Mouse (Mus musculus) liver, postnatal 0 days (tissue): Measurements from ENCODE around the gene Snta1. TPM values are rescaled to one million over a fixed set of nuclear protein-coding genes. Genes with fewer than 3 reads are reported as not detected.
A peak's percentile ranks its signal among the peaks of the same experiment; 100 is the strongest.

ENCODE experiments used
- ATAC-seq: fragments of 200-750 bp; cut with Nextera tagmentation; 2 replicates; pipeline ENCODE4 v1.8.0; 2017; ENCODE audit warnings: mild to moderate bottlenecking, moderate library complexity
- DNase-seq: peaks from one replicate; pipeline ENCODE4 v3.0.0-alpha.2; 2016
- H3K27ac ChIP-seq: fragments of 300-500 bp; sonication (generic); 2 replicates; pipeline ENCODE4 v1.5.1; 2014; ENCODE audit warnings: antibody characterized with exemption, moderate library complexity, mild to moderate bottlenecking, low read depth
- H3K27me3 ChIP-seq: fragments of 300-500 bp; sonication (generic); 2 replicates; pipeline ENCODE4 v1.6.1; 2014; ENCODE audit warnings: low read length, control low read depth, mixed read lengths; ENCODE audit not compliant: insufficient read depth
- H3K36me3 ChIP-seq: fragments of 300-500 bp; sonication (generic); replicated peaks from 2 replicates; pipeline ENCODE4 v1.6.1; 2014; ENCODE audit warnings: mild to moderate bottlenecking, control low read depth, low read length, moderate library complexity, mixed read lengths; ENCODE audit not compliant: insufficient read depth
- H3K4me1 ChIP-seq: fragments of 300-500 bp; sonication (generic); 2 replicates; pipeline ENCODE4 v1.6.1; 2014; ENCODE audit warnings: antibody characterized with exemption, mild to moderate bottlenecking, control low read depth; ENCODE audit not compliant: insufficient read depth
- H3K4me2 ChIP-seq: fragments of 300-500 bp; sonication (generic); 2 replicates; pipeline ENCODE4 v1.6.1; 2014; ENCODE audit warnings: low read depth, mild to moderate bottlenecking, low read length, moderate library complexity, mixed read lengths
- H3K4me3 ChIP-seq: fragments of 300-500 bp; sonication (generic); 2 replicates; pipeline ENCODE4 v1.5.1; 2014; ENCODE audit warnings: low read depth, low read length
- H3K9ac ChIP-seq: fragments of 300-500 bp; sonication (generic); replicated peaks from 2 replicates; pipeline ENCODE4 v1.6.1; 2014; ENCODE audit warnings: mild to moderate bottlenecking, moderate library complexity
- H3K9me3 ChIP-seq: fragments of 300-500 bp; sonication (generic); 2 replicates; pipeline ENCODE4 v1.6.1; 2016; ENCODE audit warnings: mild to moderate bottlenecking, control low read depth, low read length, mixed read lengths
- CTCF ChIP-seq: sonication (generic); IDR thresholded peaks from 2 replicates; pipeline ENCODE4 v1.5.1; 2016; ENCODE audit warnings: antibody characterized with exemption, low read depth
- EP300 ChIP-seq: IDR thresholded peaks from 2 replicates; pipeline ENCODE4 v1.6.1; 2016; ENCODE audit warnings: antibody characterized with exemption, low read depth, mild to moderate bottlenecking
- WGBS: fragments of 180-500 bp; shearing (Covaris S2); extraction: QIAGEN DNeasy Blood & Tissue Kit; methylation state at CpG from one replicate; pipeline ENCODE4 v1.1.7; 2014; ENCODE audit not compliant: insufficient replicate concordance; 5-methylcytosine and 5-hydroxymethylcytosine counted together
- polyA plus RNA-seq: library from polyadenylated mRNA; unstranded; fragments of >200 nt; fragmentation: Nextera tagmentation; extraction: Ambion mirVana; gene quantifications from 2 replicates; pipeline ENCODE4 v1.2.1, GENCODE M21; 2015

The Snta1 gene
- polyA plus RNA-seq, 1 experiment from 2014 or later, result 4.7 TPM

DNA sequence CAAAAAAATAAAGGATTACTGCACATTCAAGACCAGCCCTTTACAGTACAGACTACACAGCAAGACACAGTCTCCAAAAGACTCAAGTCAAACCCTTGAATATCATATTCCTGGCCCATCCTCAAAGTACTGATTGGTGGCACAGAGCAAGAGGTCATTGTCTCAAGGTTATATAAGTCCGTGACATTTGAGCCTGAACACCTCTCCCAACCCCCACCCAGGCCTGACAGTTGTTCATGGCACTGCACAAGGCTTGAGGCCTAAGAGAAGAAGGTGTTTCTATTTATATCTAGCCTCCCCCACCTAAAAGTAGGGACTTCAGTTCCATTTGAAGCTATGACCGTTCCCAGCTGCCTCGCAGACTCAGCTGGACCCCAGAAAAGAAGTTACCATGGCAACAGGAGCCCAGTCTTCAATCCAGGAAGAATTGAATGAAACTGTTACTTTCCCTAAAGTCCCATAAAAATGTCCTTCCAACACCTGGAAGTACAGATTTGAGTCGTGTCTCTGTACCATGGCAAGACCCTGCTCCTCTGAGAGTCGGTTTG lies 2.4 kb downstream of the Snta1 start:
- no peak for DNase-seq
- 62% methylated on average over 5 of the region's 5 CpGs for WGBS
- H3K4me3 ChIP-seq, result no peak overlapping the region
- no peak for ATAC-seq
- no peaks in the 10 kb centered on the region for H3K36me3 ChIP-seq
- H3K9ac ChIP-seq, result no peak overlapping the region
- no peak overlapping the region for H3K27ac ChIP-seq
- H3K4me1 ChIP-seq, result peaks cover 18% of the 10 kb centered on the region
- no peaks in the 10 kb centered on the region for H3K9me3 ChIP-seq
- H3K4me2 ChIP-seq, result no peak overlapping the region
- TF ChIP-seq EP300, result no peak
- peaks cover 4% of the 10 kb centered on the region; the same call in 1 of the 2 replicates for H3K27me3 ChIP-seq

DNA sequence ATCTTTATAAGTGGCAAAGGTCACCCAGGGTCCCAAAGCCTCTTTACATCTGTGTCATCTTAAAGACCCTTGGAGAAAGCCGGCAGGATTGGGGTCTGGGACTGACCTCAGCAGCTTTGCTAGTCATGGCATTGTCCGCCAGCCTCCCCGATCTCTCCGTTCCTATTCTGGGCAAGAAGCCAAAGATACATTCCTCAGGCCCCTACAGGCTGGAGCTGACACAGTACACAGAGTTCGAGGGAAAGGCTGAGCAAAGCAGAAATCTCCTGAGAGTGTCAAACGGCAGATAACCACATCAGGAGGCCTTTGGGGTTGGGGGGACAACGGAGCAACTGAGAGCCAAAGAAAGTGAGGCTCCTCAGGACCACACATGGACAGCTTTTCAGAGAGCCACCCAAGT lies 5.1 kb downstream of the Snta1 start:
- Histone ChIP-seq H3K27ac (no peak overlapping the region), H3K4me3 (no peak overlapping the region), H3K36me3 (no peaks in the 10 kb centered on the region), H3K4me2 (no peak overlapping the region), H3K4me1 (peaks cover 13% of the 10 kb centered on the region; the same call in 1 of the 2 replicates), H3K9ac (0 out of 2 replicates have a peak overlapping the region, but pooled peaks have one; percentile 6), H3K9me3 (no peaks in the 10 kb centered on the region), H3K27me3 (peaks cover 4% of the 10 kb centered on the region; the same call in 1 of the 2 replicates)
- TF ChIP-seq EP300 (no peak), CTCF (peak; percentile 20)
- WGBS, result 33% methylated on average over 7 of the region's 7 CpGs
- peak; percentile 53 for ATAC-seq
- peak; percentile 33 for DNase-seq

DNA sequence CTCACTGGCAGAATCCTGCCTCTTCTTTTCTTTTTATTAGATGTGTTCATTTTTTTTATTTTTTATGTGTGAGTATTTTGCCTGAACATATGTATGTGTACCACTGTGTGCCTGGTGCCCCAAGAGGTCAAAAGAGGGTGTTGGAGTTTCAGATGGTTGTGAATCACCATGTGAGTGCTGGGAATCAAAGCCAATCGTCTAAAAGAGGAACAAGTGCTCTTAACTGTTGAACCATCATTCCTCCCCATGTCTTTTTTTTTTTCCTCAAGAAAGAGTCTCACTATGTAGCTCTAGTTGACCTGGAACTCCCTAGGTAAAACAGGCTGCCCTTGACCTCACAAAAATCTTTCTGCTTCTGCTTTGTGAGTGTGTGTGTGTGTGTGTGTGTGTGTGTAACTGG lies 5.9 kb downstream of the Snta1 start:
- WGBS, result 13% methylated on average over 1 of the region's 1 CpGs
- Histone ChIP-seq H3K36me3 (no peaks in the 10 kb centered on the region), H3K4me3 (no peak overlapping the region), H3K4me2 (no peak overlapping the region), H3K4me1 (peaks cover 8% of the 10 kb centered on the region; the same call in 1 of the 2 replicates), H3K27ac (no peak overlapping the region), H3K9me3 (no peaks in the 10 kb centered on the region), H3K27me3 (0 out of 2 replicates have a peak, but pooled peaks cover under 1% of the 10 kb centered on the region), H3K9ac (no peak overlapping the region)
- no peak for ATAC-seq
- TF ChIP-seq CTCF (no peak), EP300 (no peak)
- no peak for DNase-seq

DNA sequence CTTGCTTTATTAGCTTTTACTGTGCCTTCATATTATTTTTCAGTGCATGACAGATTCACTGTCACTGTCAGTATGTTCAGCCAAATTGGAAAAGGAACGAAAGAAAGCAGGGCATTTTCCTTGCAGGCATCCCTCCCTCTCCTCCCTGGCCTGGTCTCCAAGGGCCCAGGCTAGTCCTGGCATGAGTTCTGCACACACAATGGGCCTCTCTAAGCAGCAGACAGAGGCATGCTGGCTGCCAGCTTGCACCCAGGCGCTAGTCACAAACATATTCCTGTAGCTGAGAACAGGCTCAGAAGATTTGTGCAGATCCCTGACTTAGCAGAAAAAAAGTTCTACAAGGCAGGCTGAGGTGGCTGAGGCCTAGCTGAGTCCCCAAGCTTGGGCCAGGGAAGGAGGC lies 8.6 kb downstream of the Snta1 start:
- Histone ChIP-seq H3K9ac (no peak overlapping the region), H3K4me2 (no peak overlapping the region), H3K9me3 (no peaks in the 10 kb centered on the region), H3K27ac (no peak overlapping the region), H3K4me3 (no peak overlapping the region), H3K4me1 (peaks cover 8% of the 10 kb centered on the region; the same call in 1 of the 2 replicates), H3K27me3 (no peaks in the 10 kb centered on the region), H3K36me3 (no peaks in the 10 kb centered on the region)
- TF ChIP-seq CTCF, result no peak
- no peak for TF ChIP-seq EP300
- DNase-seq (no peak), ATAC-seq (no peak)
- WGBS, result 89% methylated on average over 2 of the region's 2 CpGs

DNA sequence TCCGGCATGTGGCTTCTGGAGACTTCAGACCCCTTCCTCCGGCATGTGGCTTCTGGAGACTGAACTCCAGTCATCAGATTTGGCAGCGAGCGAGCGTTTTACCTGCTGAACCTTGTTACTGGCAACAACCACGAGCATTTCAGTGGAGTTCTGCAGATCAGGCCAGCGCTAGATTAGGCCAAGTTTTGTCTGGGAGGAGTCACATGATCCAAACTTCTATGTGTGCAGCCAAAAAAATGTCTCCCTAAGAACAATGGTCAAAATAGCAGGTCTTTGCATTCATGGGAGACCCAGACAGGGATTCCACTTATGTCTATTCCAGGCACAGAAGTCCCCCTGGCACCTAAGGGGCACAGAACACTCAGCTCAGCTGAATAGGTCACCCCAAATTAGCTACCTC lies 9.6 kb downstream of the Snta1 start:
- Histone ChIP-seq H3K27ac (no peak overlapping the region), H3K4me2 (no peak overlapping the region), H3K27me3 (no peaks in the 10 kb centered on the region), H3K9ac (no peak overlapping the region), H3K4me3 (no peak overlapping the region), H3K9me3 (no peaks in the 10 kb centered on the region), H3K4me1 (peaks cover 8% of the 10 kb centered on the region; the same call in 1 of the 2 replicates), H3K36me3 (no peaks in the 10 kb centered on the region)
- no peak for TF ChIP-seq CTCF
- TF ChIP-seq EP300, result no peak
- ATAC-seq, result no peak
- no peak for DNase-seq
- WGBS, result 82% methylated on average over 7 of the region's 7 CpGs

DNA sequence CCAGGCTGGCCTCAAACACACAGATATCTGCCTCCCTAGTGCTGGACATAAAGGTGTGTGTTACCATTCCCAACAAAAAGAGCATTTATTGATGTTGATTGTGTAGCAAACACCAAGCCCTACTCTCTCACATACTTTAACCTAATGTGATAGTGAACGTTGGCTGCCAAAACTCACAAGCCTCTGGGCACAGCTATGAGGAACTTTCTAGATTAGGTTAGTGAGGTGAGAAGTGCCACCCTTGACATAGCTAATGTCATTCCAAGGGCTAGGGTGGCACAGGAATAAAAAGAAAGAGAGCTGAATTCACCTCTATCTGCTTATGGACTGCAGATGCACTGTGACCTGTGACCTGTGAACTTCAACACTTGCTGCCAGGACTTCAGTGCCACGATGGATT lies 11.4 kb downstream of the Snta1 start:
- TF ChIP-seq EP300 (no peak), CTCF (no peak)
- Histone ChIP-seq H3K4me1 (no peaks in the 10 kb centered on the region), H3K27me3 (no peaks in the 10 kb centered on the region), H3K9ac (no peak overlapping the region), H3K27ac (no peak overlapping the region), H3K4me3 (no peak overlapping the region), H3K4me2 (no peak overlapping the region), H3K36me3 (no peaks in the 10 kb centered on the region), H3K9me3 (no peaks in the 10 kb centered on the region)
- WGBS, result 67% methylated on average over 2 of the region's 2 CpGs
- DNase-seq (no peak), ATAC-seq (no peak)
